Mouse (Mus musculus): ENCODE data around the gene Pitpnc1. TPM values are rescaled to one million over a fixed set of nuclear protein-coding genes. Genes with fewer than 3 reads are reported as not detected.
A peak's percentile ranks its signal among the peaks of the same experiment; 100 is the strongest.

Pitpnc1 gene
- polyA plus RNA-seq, 2 experiments from 2014 or later, result 119 to 141 TPM

- ATAC-seq, result no peak
Observed at GRCm38 (mm10) chr11:107466611-107467391, 3.7 kb downstream of the Pitpnc1 start.

GRCm38 (mm10) chr11:107465969-107466368 is 4.5 kb downstream of the Pitpnc1 start:
- ATAC-seq, result no peak

DNA sequence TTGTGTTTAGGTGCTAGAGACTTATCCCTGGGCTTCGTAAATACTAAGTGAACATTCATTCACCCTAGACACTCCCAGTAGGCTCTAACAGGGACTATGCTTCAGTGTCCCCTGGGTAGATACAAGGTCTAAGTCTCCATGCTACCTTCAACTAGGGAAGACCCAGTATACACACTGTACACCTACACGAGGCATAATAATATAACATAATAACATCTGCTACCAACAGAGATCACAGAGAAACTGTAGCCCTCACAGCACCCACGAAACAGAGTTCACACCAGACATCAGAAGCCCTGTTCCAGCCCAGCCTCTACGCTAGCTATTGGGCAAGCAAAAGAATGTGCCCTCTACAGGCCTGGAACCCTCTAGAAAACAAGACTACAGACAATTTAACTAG is 5.5 kb downstream of the Pitpnc1 start:
- ATAC-seq, result no peak

DNA sequence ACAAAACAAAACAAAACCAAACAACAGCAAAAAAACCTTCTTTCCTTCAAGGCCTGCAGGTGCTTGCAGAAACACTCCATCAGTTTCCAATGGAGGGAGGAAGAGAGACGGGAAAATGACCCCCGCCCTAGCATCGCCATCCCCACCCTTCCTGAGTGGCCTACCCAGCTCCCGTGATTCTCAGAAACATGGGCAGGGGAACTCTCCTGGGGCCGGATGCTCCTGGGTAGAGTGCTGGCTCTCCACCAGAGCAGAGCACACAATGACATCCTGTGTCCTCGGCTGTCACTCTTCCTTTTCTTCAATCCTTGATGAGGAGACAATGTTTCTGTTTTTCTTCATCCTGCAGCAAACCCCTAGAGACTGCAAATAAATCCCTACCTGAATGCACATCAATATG is 6.4 kb downstream of the Pitpnc1 start:
- ATAC-seq, result peak; percentile 80

GRCm38 (mm10) chr11:107463251-107463681 is 7.2 kb downstream of the Pitpnc1 start:
- no peak for ATAC-seq

- ATAC-seq, result no peak
Observed at GRCm38 (mm10) chr11:107462478-107462877, 8.0 kb downstream of the Pitpnc1 start.

- no peak for ATAC-seq
Observed at GRCm38 (mm10) chr11:107459828-107460227, 10.7 kb downstream of the Pitpnc1 start.

- peak; percentile 38 for ATAC-seq
Observed at GRCm38 (mm10) chr11:107458986-107459385, 11.5 kb downstream of the Pitpnc1 start.

DNA sequence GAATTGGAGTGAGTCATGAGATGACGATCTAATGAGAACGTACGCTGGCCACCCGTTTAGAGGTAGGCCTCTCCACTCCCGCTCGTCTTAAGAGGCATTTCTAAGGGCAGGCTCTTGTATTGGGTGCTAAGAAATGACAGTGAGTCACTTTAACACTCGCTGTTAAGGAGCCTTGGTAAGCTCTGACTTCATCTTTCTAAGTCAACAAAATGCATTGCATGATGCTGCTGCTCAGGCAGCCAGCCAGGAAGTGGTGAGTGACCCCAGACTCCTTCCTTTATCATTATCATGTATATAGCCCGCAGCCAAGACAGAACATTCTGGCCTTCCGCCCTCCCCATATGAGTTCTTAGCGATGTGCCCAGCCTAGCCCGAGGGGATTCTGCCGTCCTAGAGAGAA is 12.2 kb downstream of the Pitpnc1 start:
- ATAC-seq, result peak; percentile 85

DNA sequence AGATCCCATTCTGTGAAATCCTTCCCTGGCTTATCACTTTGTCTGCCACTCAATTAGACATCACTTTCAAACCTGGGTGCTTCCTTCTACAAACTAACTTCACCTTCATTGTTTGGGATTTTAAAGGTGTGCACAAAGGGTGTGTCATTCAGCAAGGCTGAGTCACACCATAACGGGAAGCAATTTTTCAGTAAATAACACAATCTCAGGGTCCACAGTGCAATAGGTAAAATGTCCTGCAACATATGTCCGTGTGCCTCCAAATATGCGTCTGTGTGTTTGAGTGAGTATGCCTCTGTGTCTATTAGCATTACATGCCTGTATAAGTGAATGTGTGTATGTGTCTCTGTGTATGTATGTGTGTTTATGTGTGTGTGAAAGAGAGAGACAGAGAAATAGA is 13.2 kb downstream of the Pitpnc1 start:
- ATAC-seq, result no peak

DNA sequence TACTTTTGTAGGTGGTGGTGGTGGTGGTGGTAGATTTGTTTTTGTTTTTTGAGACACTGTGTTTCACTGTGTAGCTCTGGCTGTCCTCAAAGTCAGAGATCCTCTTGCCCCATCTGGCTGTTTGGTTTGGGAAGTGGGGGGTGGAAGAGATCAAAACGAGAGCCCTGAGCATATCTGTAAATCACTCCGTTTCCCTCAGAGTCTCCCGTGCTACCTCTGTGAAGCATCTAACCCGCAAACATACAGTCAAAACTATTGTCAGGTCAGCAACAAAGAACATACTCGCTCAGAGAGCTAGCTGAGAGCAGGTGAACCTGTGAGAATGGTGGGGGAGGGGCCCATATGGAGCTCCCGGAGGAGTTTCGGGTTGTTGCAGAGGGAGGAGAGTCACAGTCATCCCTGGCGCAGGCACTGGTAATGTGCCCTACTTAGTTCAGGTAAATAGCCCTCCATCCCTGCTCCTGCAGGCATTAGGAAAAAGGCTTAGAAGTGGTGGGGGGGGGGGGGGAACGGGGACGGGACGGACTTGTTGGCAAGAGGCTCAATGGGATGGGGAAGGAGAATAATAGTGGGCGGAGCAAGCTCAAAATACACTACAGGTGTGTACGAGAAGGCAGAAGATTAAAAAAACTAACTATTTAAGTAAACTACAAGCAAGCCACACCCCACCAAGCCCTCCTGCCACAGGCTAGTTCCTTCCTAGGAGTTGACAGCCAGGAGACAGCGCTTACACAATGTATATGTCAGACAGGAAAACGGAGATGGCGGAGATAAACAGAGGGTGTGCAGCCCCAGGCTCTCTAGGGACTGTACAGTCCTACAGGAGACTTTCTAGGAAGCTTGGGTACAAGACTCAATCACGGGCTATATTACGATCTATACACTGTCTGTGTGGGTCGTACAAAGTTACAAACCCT is 15.7 kb downstream of the Pitpnc1 start:
- no peak for ATAC-seq

GRCm38 (mm10) chr11:107452053-107452452 is 18.4 kb downstream of the Pitpnc1 start:
- ATAC-seq, result peak; percentile 42

DNA sequence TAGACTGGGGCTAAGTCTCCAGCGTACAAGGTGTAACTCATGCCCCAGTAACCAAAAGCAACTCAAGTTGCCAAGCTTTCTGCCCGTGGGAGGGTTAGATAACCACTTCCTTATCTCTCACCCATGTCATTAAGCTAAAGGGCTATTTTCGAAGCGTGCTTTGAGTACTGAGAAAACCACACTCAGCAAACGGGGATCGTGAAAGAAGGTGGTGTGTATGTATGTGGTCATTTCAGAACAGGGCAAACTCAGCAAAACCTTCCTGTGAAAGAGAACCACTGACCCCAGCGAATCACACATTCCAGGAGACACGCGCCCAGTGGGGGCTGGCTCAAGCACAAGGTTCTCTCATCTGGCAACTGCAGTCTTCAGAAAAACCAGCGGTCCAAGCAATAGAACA is 19.4 kb downstream of the Pitpnc1 start:
- peak; percentile 77 for ATAC-seq

DNA sequence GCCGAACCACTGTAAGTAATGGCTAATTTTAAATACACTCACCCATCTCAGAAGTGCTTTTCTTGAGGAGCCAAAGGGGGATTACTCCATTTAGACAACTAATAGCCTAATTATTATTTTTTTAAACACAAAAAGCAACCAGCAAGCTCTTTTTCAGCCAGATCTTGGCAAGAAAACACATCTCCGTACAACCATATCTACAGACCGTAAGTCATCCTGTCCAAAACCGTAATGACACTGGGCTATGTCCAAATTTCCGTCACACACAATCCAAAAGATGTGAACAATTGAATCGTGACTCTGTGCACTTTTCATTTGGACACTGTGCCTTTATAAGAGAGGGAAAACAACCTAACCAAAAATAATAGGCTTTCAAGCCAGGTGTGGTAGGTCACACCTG is 20.4 kb downstream of the Pitpnc1 start:
- ATAC-seq, result no peak

DNA sequence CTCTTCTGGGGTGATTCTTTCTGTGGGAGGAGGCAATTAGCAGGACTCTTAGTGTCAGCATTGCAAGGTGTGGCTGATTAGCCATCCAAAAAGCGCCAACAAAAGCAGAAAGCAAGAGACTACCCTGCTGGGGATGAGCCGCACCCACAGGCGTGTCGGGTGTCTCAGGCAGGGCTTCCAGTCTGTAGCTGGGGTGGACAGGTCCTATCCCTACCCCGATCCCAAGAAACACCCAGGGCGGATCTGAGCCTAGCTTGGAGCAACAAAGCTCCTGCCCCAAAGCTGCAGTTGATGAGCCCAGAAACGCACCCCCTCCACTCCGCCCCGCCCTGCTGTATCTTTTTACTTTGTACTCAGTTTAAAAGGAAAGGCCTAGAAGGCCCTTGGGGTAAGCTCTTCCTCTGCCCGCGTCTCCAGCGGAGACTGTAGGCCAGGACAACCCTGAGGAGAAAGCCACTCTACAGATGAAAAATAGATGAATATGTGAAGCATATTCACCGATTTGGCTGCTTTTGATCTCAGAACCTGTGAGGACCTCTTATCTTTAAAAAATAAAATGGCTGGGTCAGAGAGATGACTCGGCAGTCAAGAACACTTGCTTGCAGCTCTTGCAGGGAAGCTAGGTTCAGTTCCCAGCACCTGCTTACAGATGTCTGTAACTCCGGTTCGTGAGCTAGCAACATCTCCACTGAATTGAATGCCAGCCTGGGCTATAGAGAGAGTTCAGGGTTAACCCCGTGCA is 21.2 kb downstream of the Pitpnc1 start:
- ATAC-seq, result peak; percentile 19

- ATAC-seq, result no peak
Observed at GRCm38 (mm10) chr11:107447915-107448314, 22.6 kb downstream of the Pitpnc1 start.

- peak; percentile 27 for ATAC-seq
Observed at GRCm38 (mm10) chr11:107447349-107447748, 23.1 kb downstream of the Pitpnc1 start.

DNA sequence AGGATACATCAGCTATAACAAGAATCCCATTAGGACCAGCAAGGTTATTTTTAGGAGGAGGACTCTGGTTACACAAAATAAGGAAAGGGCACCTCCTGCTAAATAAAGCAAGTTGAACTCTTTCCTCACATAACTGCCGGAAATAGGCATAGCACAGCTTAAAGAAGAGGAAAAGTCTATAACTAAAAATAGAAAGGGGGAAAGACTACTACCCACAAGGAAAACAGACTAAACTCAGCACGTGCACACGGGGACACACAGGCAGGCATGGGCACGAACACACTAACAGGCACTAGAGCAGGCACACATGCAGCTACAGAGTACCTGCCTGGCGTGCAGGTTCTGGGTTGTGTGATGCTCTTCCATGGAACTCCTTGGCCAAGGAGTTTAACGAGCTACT is 23.8 kb downstream of the Pitpnc1 start:
- no peak for ATAC-seq

- ATAC-seq, result no peak
Observed at GRCm38 (mm10) chr11:107445683-107446082, 24.8 kb downstream of the Pitpnc1 start.

DNA sequence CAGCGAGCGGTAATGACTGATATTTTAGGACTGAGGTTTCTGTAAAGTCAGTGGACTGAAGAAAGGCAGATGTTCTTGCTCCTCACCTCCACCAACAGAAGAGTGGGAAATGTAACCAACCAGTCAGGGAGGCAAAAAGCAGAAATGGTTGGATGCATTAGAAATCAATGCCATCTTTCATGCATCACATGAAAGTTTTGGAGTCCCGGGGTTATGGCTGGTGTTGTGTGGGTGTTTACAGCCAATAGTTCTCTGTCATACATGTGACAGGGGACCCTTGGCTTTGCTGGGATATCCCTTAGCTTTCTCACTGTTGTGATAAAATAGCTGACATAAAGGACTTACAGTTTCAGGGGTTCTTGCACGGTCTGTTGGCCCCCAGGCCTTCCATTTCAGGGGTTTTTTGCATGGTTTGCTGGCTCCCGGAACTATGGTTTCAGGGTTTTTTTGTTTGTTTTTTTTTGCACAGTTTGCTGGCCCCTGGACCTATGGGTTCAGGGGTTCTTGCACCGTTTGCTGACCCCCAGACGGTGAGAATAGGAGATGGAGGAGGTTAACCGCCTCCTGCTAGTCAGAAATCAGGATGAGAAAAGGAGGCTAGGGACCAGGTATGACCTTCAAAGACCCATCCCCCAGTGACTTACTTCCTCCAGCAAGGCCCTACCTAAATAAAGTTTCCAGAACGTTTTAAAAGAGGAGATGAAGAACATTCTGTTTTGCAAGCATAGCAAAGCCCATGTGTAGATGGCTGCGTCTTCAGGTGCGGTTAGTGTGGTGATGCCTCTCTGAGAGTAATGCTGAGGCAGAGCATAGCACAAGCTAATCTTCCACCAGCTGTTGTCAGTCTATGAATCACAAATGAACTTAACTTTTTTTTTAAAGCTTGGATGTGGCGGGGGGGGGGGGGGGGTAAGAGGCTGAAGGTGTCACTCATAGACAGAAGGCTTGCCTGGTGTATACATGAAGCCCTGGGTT is 27.1 kb downstream of the Pitpnc1 start:
- ATAC-seq, result peak; percentile 86

DNA sequence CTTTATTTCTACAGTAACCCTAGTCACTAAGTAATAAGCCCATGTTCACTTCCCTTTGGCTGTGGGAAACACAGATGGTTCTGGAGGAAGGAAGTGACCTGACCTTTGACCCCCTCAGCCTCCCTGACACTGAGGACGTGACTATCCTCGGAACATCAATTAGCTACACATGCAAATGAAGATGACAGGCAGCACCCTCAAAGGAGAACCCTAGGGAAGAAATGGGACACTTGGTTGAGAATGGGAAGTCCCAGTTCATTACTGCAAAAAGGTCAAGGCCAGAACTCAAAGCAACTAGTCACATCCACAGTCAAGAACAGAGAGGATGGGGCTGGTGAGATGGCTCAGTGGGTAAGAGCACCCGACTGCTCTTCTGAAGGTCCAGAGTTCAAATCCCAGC is 29.4 kb downstream of the Pitpnc1 start:
- ATAC-seq, result no peak

- no peak for ATAC-seq
Observed at GRCm38 (mm10) chr11:107438140-107438539, 32.4 kb downstream of the Pitpnc1 start.

Data from CD4-positive, CD25-positive, alpha-beta regulatory T cell, adult 4 months (primary cell).